Mouse (Mus musculus) heart, embryonic 14.5 days (tissue): ENCODE measurements at regions not wholly inside any gene's neighbourhood (a gene's known extent, or its start where the extent isn't known, plus 50 kb on each side); places are given as distances from the start of the nearest gene placed in this dataset.
"Not testable (repeated sequence)": the region's sequence is repeated elsewhere in the genome, so short reads cannot be mapped to it uniquely, and the experiment has no call there.

Source experiments
- ATAC-seq: fragments of 200-750 bp; cut with Nextera tagmentation; 2 replicates; pipeline ENCODE4 v1.8.0; 2017; ENCODE audit warnings: low read depth, moderate TSS enrichment; ENCODE audit not compliant: insufficient number of reproducible peaks, insufficient read depth, low FRiP score
- H3K27ac ChIP-seq, 2 experiments: fragments of 200-500 bp in 1 of 2; fragments of 300-500 bp in 1 of 2; sonication (generic) in 1 of 2; replicated peaks in 1 of 2; 2 replicates each; pipeline ENCODE4 v1.5.1; 2012 to 2014; ENCODE audit warnings: low read depth in 2 of 2, low read length in 2 of 2, control low read depth in 1 of 2, mild to moderate bottlenecking in 1 of 2, mixed read lengths in 1 of 2; ENCODE audit not compliant: control insufficient read depth in 1 of 2, insufficient read depth in 1 of 2
- H3K27me3 ChIP-seq: fragments of 300-500 bp; sonication (generic); 2 replicates; pipeline ENCODE4 v1.6.1; 2014; ENCODE audit warnings: mild to moderate bottlenecking, low read length, control low read depth; ENCODE audit not compliant: control insufficient read depth, insufficient read depth
- H3K36me3 ChIP-seq: fragments of 300-500 bp; sonication (generic); 2 replicates; pipeline ENCODE4 v1.6.1; 2014; ENCODE audit warnings: mild to moderate bottlenecking, control low read depth, low read length, mixed read lengths; ENCODE audit not compliant: control insufficient read depth, insufficient read depth
- H3K4me1 ChIP-seq, 2 experiments: fragments of 200-500 bp in 1 of 2; fragments of 300-500 bp in 1 of 2; sonication (generic) in 1 of 2; 2 replicates each; pipeline ENCODE4 v1.6.1; 2012 to 2014; ENCODE audit warnings: low read length in 2 of 2, control low read depth in 1 of 2, mixed read lengths in 1 of 2; ENCODE audit not compliant: control insufficient read depth in 2 of 2, insufficient read depth in 2 of 2
- H3K4me2 ChIP-seq: fragments of 300-500 bp; sonication (generic); 2 replicates; pipeline ENCODE4 v1.6.1; 2014; ENCODE audit warnings: mild to moderate bottlenecking, low read length
- H3K4me3 ChIP-seq, 2 experiments: fragments of 200-500 bp in 1 of 2; fragments of 300-500 bp in 1 of 2; sonication (generic) in 1 of 2; 2 replicates each; pipeline ENCODE4 v1.5.1; 2012 to 2014; ENCODE audit warnings: low read length in 2 of 2, mild to moderate bottlenecking in 2 of 2, control low read depth in 1 of 2, low read depth in 1 of 2, moderate library complexity in 1 of 2; ENCODE audit not compliant: control insufficient read depth in 1 of 2, insufficient read depth in 1 of 2
- H3K9ac ChIP-seq: fragments of 300-500 bp; sonication (generic); 2 replicates; pipeline ENCODE4 v1.6.1; 2014; ENCODE audit warnings: mild to moderate bottlenecking, low read length
- H3K9me3 ChIP-seq: fragments of 300-500 bp; sonication (generic); 2 replicates; pipeline ENCODE4 v1.6.1; 2016; ENCODE audit warnings: low read length, control low read depth; ENCODE audit not compliant: control insufficient read depth
- WGBS: fragments of 180-500 bp; shearing (Covaris S2); extraction: QIAGEN DNeasy Blood & Tissue Kit; methylation state at CpG from one replicate; pipeline ENCODE4 v1.1.7; 2014; 5-methylcytosine and 5-hydroxymethylcytosine counted together

DNA sequence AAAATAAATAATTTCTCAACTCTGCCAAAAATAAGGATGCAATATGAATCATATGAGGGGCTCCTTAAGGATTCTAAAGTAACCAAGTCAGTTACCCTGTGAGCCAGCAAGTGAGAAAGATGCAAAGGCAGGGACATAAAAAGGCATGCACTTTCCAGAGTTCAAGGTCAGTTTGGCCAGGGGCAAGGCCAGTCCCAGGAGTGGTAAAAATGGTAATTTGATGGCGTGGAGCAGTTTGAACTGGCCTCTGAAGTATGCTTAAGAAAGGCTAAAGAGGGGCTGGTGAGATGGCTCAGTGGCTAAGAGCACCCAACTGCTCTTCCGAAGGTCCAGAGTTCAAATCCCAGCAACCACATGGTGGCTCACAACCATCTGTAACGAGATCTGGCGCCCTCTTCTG lies 68.8 kb downstream of the BC005561 start:
- not testable (repeated sequence) for H3K27ac ChIP-seq, H3K36me3 ChIP-seq, H3K9ac ChIP-seq, ATAC-seq, H3K4me3 ChIP-seq, H3K4me2 ChIP-seq, H3K27me3 ChIP-seq, H3K4me1 ChIP-seq
- H3K9me3 ChIP-seq: peaks cover 16% of the 10 kb centered on the region
- 100% methylated on average over 4 of the region's 4 CpGs for WGBS

DNA sequence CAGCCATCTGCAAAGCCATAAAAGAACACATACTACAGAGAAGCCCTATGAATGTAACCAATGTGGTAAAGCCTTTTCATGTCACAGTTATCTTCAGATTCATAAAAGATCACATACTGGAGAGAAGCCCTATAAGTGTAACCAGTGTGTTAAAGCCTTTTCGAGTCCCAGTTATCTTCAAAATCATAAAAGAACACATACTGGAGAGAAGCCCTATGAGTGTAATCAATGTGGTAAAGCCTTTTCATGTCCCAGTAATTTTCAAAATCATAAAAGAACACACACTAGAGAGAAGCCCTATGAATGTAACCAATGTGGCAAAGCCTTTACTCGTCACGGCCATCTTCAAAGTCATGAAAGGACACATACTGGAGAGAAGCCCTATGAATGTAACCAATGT lies 74.2 kb downstream of the BC005561 start:
- not testable (repeated sequence) for ATAC-seq, H3K4me3 ChIP-seq, H3K27me3 ChIP-seq, H3K4me1 ChIP-seq, H3K9ac ChIP-seq, H3K4me2 ChIP-seq, H3K27ac ChIP-seq
- 98% methylated on average over 3 of the region's 3 CpGs for WGBS
- H3K9me3 ChIP-seq: peaks cover 58% of the 10 kb centered on the region
- H3K36me3 ChIP-seq: peaks cover 39% of the 10 kb centered on the region

DNA sequence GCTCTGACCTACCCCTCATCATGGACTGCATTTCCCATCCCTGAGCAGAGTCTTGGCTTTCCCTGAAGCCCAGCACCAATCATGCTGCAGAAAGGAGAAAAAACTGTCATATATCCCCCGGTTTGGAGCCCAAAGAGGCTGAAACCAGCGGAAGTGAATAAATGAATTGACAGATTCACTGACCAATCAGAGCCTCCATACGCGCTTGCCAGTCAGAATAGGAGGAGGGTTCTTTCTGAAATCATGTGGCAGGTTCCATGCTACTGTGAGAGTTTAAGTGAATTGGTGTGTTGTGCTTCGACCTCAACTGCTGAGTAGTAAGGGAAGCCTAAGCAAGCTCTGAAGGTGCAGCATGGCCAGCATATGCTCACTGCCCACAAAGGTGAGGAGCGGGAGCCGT lies 101.0 kb downstream of the BC005561 start:
- WGBS: 67% methylated on average over 7 of the region's 7 CpGs
- Histone ChIP-seq H3K27me3 (no peaks in the 10 kb centered on the region), H3K4me3 (no peak overlapping the region), H3K36me3 (no peaks in the 10 kb centered on the region), H3K4me1 (no peaks in the 10 kb centered on the region), H3K9me3 (peaks cover 14% of the 10 kb centered on the region), H3K27ac (no peak overlapping the region), H3K4me2 (no peak overlapping the region), H3K9ac (no peak overlapping the region)
- no peak for ATAC-seq
